ENCODE assay signal across 22 mouse cellular contexts in genomic region chr7:63520299-63520698, GRCm38 (mm10).
DNase-seq lines count a peak whose midpoint lies in the region; ATAC-seq and TF ChIP-seq lines count a peak whose summit lies in the region.
"Had no signal": no experiment of that assay in that cellular context is flagged by ENCODE, and none has a peak within 500 bp of the region (broad histone marks: within the 10 kb centered on the region; RNA-seq: fewer than 3 reads in every experiment).

No protein-coding gene starts in this region.

- H3K4me1 ChIP-seq in cerebellum, adult 2 months (ENCODE audit: control insufficient read depth, insufficient read depth, low read length): peaks cover 30% of the 10 kb centered on the region
- H3K4me1 ChIP-seq: embryonic facial prominence, embryonic 10.5 days; forebrain, embryonic 15.5 days; heart, embryonic 13.5 days; hindbrain, embryonic 15.5 days had no signal

- H3K27ac ChIP-seq in cerebellum, adult 2 months (ENCODE audit: insufficient read depth, low read length): peak overlapping the region; percentile 99
- H3K27ac ChIP-seq: embryonic facial prominence, embryonic 10.5 days; forebrain, embryonic 15.5 days; gastrocnemius, adult 2 months; heart, embryonic 13.5 days; hindbrain, embryonic 15.5 days had no signal

- DNase-seq in cerebellum, postnatal 4 days (ENCODE audit: low spot score in 2 of 2): no peak
- DNase-seq in brain, adult 2 months (ENCODE audit: low read depth, low spot score): peak; percentile 99
- DNase-seq in cerebellum, adult 2 months: peak; percentile 90 to 98
- peak; percentile 80 to 83 for DNase-seq in cerebellum, postnatal 10 days
- no peak for DNase-seq in MN1 (ENCODE audit: low spot score)
- DNase-seq in lung, postnatal 14 days: no peak
- DNase-seq in gastrocnemius, adult 8-10 months (ENCODE audit: low spot score in 2 of 2): no peak
- DNase-seq: adrenal gland, postnatal 10 days; B cell, adult 2 months; gastrocnemius, adult 2 months; gastrocnemius, postnatal 36 days; heart, adult 11 months; heart, postnatal 36 days; kidney, adult 8-10 months had no signal

- TF ChIP-seq CTCF in cerebellum, adult 2 months (IDR thresholded peaks at IDR 0.05; ENCODE audit: borderline replicate concordance, insufficient read depth, low read depth, low read length): peak; percentile 16; the same call in 1 of the 2 replicates

- H3K4me3 ChIP-seq in cerebellum, adult 2 months (replicated peaks; ENCODE audit: insufficient read depth, low read depth, low read length): no peak overlapping the region
- H3K4me3 ChIP-seq: embryonic facial prominence, embryonic 10.5 days; forebrain, embryonic 15.5 days; gastrocnemius, adult 2 months; heart, embryonic 13.5 days; hindbrain, embryonic 15.5 days had no signal

- no peaks in the 10 kb centered on the region for H3K27me3 ChIP-seq in cerebellum, adult 2 months (ENCODE audit: control insufficient read depth, insufficient read depth, low read length)
- H3K27me3 ChIP-seq: forebrain, embryonic 15.5 days; heart, embryonic 13.5 days; hindbrain, embryonic 15.5 days had no signal

- ATAC-seq in cerebellum, adult (ENCODE audit: insufficient number of reproducible peaks, low FRiP score, low TSS enrichment): peak; percentile 93
- ATAC-seq: CD4-positive, CD25-positive, alpha-beta regulatory T cell, adult 4 months; forebrain, embryonic 15.5 days; inflammation-experienced regulatory T-cells, adult 6 months; intestine, postnatal 0 days had no signal

- TF ChIP-seq POLR2A in cerebellum, adult 2 months (IDR thresholded peaks at IDR 0.05; ENCODE audit: borderline replicate concordance, insufficient read depth, low read length): no peak

- WGBS in cerebellum, adult 2 months: 17% methylated on average over 1 of the region's 1 CpGs

Comparison
In these comparisons a context has a peak if more than half of its experiments do, and no peak if none do; other contexts are left out.
1. DNase-seq: peak in brain, adult 2 months (single experiment), cerebellum, adult 2 months (2 of 2) and cerebellum, postnatal 10 days (2 of 2); none in cerebellum, postnatal 4 days (0 of 2), MN1 (single experiment), lung, postnatal 14 days (single experiment) and gastrocnemius, adult 8-10 months (0 of 2).